Mouse (Mus musculus) yolk sac, embryonic 10.5 days (tissue): ENCODE measurements around the gene Ppfibp2.

Source experiments
- DNase-seq: peaks from one replicate; pipeline ENCODE4 v3.0.0-alpha.2; 2017; ENCODE audit warnings: low spot score

Gene Ppfibp2

DNA sequence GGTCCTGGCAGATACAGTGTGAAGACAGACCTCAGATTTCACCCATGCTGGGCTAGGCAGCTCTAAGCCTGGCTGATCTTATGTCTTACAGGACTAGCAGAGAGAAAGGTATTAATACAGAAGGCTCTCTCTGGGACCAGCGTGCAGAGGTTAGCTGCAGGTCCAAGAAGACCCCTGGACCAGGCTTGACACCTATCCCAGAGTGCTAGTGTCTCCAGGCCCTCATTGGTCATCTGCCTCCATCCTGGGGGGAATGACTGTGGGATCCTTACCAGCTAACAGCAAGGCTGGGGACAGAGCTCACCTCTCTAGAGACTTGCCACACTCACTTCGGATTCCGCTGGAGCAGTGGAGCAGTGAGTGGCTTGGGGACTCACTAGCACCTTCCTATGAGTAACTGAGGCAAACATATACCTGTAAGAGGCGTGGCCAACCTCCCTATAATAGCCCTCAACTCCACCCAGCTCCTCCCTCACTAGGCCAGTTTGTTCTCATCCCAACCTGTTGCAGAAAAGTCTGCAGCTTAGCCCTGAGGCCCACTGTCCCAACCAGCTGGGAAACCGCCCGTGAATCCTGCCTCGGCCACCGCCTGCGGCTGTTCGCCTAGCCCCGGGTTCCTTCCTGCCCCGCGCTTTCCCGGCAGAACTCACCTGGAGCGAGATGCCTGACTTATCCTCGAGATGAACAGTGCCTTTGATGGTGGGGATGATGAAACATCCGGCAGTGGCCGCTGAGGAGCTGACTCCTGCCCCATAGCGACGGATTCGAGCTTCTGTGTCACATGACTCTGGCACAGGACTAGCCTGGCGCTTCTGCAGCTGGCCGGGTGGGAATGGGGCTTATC lies 162.5 kb downstream of the Ppfibp2 start, which contains the start of gene Cyb5r2:
TSS of gene Cyb5r2 (minus strand) at position 725 of the 844 bp plus-strand sequence.
- DNase-seq = peak; percentile 60

DNA sequence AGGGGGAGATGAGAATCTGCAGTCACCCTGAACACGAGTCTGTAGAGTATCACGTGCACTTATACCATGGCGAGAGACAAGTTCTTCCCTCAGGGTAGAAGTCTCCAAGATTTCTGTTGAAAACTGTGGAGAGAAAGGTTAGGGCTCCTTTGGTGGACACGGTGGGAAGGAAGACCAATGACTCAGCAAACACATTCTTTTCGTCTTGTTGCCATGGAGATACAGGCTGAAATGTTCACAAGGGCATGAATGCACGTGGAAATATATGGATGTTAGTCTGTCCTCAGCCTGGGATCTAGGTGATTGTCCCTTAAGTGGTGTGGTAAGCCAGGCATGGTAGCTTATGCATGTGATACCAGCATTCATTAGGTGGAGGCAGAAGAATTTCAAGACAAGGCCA lies 175.8 kb downstream of the Ppfibp2 start:
- no peak for DNase-seq

DNA sequence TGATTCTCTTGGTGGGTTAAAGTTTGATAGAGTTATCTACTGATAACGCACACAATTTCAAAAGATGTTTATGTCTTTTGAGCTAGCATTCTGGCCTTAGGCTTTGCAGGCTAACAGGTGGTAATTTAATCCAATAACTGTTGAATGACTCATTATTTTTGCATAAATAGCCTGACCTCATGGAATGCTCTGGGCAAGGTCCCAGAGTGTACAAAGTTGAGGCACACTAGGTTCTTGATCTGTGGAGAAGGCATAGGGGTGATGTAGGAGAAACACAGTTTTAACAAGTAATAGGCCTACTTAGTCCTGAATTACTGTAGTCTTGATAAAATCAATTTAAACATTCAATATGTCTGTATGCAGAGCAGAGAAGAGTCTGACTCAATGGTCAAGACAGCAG lies 183.2 kb downstream of the Ppfibp2 start:
- no peak for DNase-seq

DNA sequence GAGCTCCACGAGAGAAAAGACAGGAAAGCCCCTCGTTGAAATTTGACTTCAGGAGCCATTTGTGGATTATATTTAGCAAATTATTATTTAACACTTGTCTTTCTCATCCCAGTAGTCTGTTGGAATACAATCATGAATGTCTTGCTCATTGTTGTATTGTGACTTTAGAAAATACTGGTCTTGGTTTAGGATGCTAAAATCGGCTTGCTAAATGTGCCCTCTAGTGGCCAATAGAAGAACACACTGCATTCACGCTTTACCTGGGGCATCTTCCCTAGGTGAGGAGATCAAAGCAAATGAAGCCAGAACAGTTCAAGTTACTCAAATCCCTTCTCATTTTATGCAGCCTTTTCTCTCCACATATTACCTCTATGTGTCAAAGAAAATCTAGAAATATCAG lies 184.6 kb downstream of the Ppfibp2 start:
- no peak for DNase-seq

DNA sequence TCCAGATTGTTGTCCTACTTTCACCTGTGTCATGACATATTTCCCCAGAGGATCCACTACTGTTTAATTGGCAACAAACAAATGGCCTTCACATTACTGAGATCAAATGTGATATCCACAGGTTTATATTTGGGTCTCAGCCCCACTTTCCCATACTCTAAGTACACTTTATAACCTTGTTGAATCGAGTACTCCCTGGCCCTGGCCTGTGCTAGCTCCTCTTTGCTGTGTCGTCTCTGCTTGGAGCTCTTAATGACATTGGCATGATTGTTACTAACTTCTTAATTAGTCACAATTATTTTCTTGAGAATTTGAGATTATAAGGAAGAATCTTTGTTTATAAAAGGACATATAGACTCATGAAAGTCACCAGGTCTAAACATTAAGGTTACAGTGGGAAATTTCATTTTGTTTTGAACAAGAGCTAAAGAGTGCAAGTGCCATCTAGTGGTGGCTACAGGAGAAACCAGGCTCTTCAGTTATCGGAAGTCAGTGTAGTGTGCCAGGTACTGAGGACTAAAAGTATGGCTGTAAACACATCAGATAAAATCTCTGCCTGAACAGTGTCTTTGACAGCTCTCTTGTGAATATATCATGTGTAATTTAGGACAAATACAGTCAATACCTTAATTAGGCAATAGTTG lies 193.1 kb downstream of the Ppfibp2 start:
- DNase-seq = no peak

DNA sequence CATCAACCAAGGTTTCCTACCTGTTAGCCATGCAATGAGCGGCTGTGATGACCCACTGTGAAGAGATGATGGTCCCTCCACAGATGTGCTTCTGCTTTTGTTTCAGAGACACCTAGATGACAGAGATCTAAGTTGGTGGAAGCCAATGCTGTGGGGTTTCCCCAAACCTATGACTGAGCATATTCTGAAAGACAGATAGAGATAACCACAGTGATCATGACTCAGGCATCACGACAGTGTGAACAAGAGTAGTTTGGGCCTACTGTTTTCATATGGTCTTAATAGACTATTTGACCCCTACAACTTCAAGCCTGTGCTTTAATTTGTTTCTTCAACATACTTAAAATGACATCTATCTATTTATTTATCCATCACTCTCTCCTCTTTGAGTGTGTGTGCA lies 201.5 kb downstream of the Ppfibp2 start:
- no peak for DNase-seq
